Mouse (Mus musculus): ENCODE data around the gene Shld1. TPM values are rescaled to one million over a fixed set of nuclear protein-coding genes. Genes with fewer than 3 reads are reported as not detected.

The Shld1 gene
- total and polyA plus RNA-seq, 3 experiments, result 8.0 to 8.8 TPM; not detected in 1

DNA sequence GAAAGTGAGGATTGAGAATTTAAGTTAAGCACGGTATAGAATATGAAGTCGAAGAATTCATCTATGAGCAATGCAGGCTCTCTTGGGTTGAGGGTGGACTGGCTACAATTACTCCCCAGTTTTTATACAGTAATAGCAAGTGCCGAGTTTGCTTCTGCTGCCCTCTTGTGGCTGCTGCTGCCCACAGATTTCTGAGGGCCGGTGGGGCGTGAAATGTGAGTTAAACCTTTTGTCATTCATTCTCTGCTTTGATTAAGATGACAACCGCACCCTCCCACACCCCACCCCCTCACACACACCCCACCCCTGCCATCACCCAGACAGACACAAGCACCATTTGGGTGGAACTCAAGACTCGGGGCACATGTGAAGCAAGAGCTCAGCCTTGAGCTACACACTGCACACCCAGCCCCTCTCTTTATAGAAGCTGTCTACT lies 14.7 kb downstream of the Shld1 start (continued):
- 0 out of 2 replicates have a peak, but pooled peaks have one; percentile 29 for TF ChIP-seq BHLHE40 (IDR thresholded peaks at IDR 0.05; ENCODE audit: borderline replicate concordance, low read depth, low read length)

- Histone ChIP-seq H3K27me3 (ENCODE audit: control insufficient read depth in 1 of 2, insufficient read depth in 2 of 2, low read length in 2 of 2) (no peaks in the 10 kb centered on the region), H3K9ac (ENCODE audit: control insufficient read depth, low read depth, low read length, poor library complexity, severe bottlenecking) (no peak overlapping the region), H3K36me3 (ENCODE audit: control insufficient read depth in 1 of 2, insufficient read depth in 2 of 2, low read length in 2 of 2) (no peaks in the 10 kb centered on the region; a peak in 1 of 4 replicates), H3K9me3 (replicated peaks; ENCODE audit: insufficient read depth, low read length) (no peaks in the 10 kb centered on the region), H3K79me2 (ENCODE audit: control insufficient read depth, insufficient read depth, low read length, poor library complexity) (no peaks in the 10 kb centered on the region), H3K27ac (ENCODE audit: control insufficient read depth, low read depth, low read length) (no peak overlapping the region), H3K4me1 (ENCODE audit: control insufficient read depth in 1 of 2, insufficient read depth in 2 of 2, low read length in 2 of 2) (no peaks in the 10 kb centered on the region), H3K4me3 (ENCODE audit: control insufficient read depth in 1 of 2, insufficient read depth in 1 of 2, low read depth in 2 of 2, low read length in 2 of 2) (no peak overlapping the region)
- no peak for TF ChIP-seq RAD21 (IDR thresholded peaks at IDR 0.05; ENCODE audit: low read depth, low read length)
- TF ChIP-seq SMC3 (IDR thresholded peaks at IDR 0.05; ENCODE audit: low read depth, low read length), result no peak
- TF ChIP-seq USF2 (IDR thresholded peaks at IDR 0.05; ENCODE audit: borderline replicate concordance in 1 of 2, insufficient read depth in 1 of 2, low read depth in 1 of 2, low read length in 2 of 2), result no peak
- no peak for TF ChIP-seq MAFK (IDR thresholded peaks at IDR 0.05; ENCODE audit: borderline replicate concordance, low read depth, low read length)
- no peak for TF ChIP-seq RCOR1 (IDR thresholded peaks at IDR 0.05; ENCODE audit: low read depth, low read length)
- no peak for TF ChIP-seq TBP (IDR thresholded peaks at IDR 0.05; ENCODE audit: low read depth, low read length)
- no peak for TF ChIP-seq POLR2AphosphoS5 (IDR thresholded peaks at IDR 0.05; ENCODE audit: borderline replicate concordance, low read depth, low read length)
- DNase-seq (ENCODE audit: low read depth, low spot score), result no peak
Observed at GRCm38 (mm10) chr2:132705251-132705992, 18.7 kb downstream of the Shld1 start.

- Histone ChIP-seq H3K4me1 (ENCODE audit: control insufficient read depth in 1 of 2, insufficient read depth in 2 of 2, low read length in 2 of 2) (no peaks in the 10 kb centered on the region), H3K27me3 (ENCODE audit: control insufficient read depth in 1 of 2, insufficient read depth in 2 of 2, low read length in 2 of 2) (no peaks in the 10 kb centered on the region), H3K9me3 (replicated peaks; ENCODE audit: insufficient read depth, low read length) (no peaks in the 10 kb centered on the region), H3K36me3 (ENCODE audit: control insufficient read depth in 1 of 2, insufficient read depth in 2 of 2, low read length in 2 of 2) (no peaks in the 10 kb centered on the region; a peak in 1 of 4 replicates), H3K4me3 (ENCODE audit: control insufficient read depth in 1 of 2, insufficient read depth in 1 of 2, low read depth in 2 of 2, low read length in 2 of 2) (no peak overlapping the region), H3K9ac (ENCODE audit: control insufficient read depth, low read depth, low read length, poor library complexity, severe bottlenecking) (no peak overlapping the region), H3K79me2 (ENCODE audit: control insufficient read depth, insufficient read depth, low read length, poor library complexity) (no peaks in the 10 kb centered on the region), H3K27ac (ENCODE audit: control insufficient read depth, low read depth, low read length) (no peak overlapping the region)
- DNase-seq (ENCODE audit: low read depth, low spot score), result no peak
- TF ChIP-seq ELF1 (IDR thresholded peaks at IDR 0.05; ENCODE audit: low read depth, low read length), result no peak
- no peak for TF ChIP-seq RCOR1 (IDR thresholded peaks at IDR 0.05; ENCODE audit: low read depth, low read length)
- no peak for TF ChIP-seq SIN3A (IDR thresholded peaks at IDR 0.05; ENCODE audit: low read length)
- TF ChIP-seq TAL1 (IDR thresholded peaks at IDR 0.05; ENCODE audit: low read length), result no peak
- TF ChIP-seq NELFE (IDR thresholded peaks at IDR 0.05; ENCODE audit: low read depth, low read length), result no peak
- no peak for TF ChIP-seq MYC (IDR thresholded peaks at IDR 0.05; ENCODE audit: low read depth, low read length)
- no peak for TF ChIP-seq MYB (IDR thresholded peaks at IDR 0.05; ENCODE audit: low read depth, low read length)
- TF ChIP-seq POLR2AphosphoS2 (IDR thresholded peaks at IDR 0.05; ENCODE audit: low read length), result no peak
- TF ChIP-seq NRF1 (IDR thresholded peaks at IDR 0.05; ENCODE audit: insufficient read depth, low read depth, low read length, poor library complexity, severe bottlenecking), result no peak
- no peak for TF ChIP-seq ETS1 (IDR thresholded peaks at IDR 0.05; ENCODE audit: low read depth, low read length)
Observed at GRCm38 (mm10) chr2:132706309-132706708, 19.6 kb downstream of the Shld1 start.

Measured in MEL (cell line).